In the genomic region with DNA sequence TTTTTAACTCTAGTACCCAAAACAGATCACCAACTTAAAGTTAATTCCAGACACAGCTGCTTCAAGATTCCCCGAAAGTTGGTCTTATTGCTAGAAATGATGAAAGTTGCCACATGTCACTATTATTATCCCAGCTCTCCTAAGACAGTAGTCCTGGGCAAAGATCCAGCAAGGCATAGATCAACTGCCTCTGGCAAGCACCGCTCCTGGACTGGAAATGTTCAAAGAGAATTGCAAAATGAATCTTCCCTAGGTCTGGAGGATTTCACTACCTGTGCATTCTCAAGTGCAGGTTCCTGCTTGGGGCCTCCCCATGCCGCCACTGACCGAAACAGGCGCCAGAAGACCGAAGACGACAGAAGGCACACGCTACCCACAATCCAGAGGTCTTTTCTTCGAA, we compare ENCODE assay signal across 15 mouse cellular contexts. TPM values are rescaled to one million over a fixed set of nuclear protein-coding genes. Genes with fewer than 3 reads are reported as not detected.
DNase-seq lines count a peak whose midpoint lies in the region; ATAC-seq and TF ChIP-seq lines count a peak whose summit lies in the region.
"Had no signal": no experiment of that assay in that cellular context is flagged by ENCODE, and none has a peak within 500 bp of the region (broad histone marks: within the 10 kb centered on the region; RNA-seq: fewer than 3 reads in every experiment).

No protein-coding gene starts in this region.

- peaks cover 8 to 15% of the 10 kb centered on the region in 2 experiments for H3K4me1 ChIP-seq in heart, embryonic 14.5 days (ENCODE audit: control insufficient read depth in 2 of 2, insufficient read depth in 2 of 2, low read length in 2 of 2)
- no peaks in the 10 kb centered on the region for H3K4me1 ChIP-seq in lung, postnatal 0 days (ENCODE audit: insufficient read depth, low read depth, low read length)

- no peak overlapping the region; the same call in 1 of the 2 replicates for H3K4me2 ChIP-seq in heart, embryonic 14.5 days (ENCODE audit: low read length)
- no peak overlapping the region for H3K4me2 ChIP-seq in lung, postnatal 0 days (replicated peaks; ENCODE audit: low read depth, low read length)
- H3K4me2 ChIP-seq: hindbrain, embryonic 14.5 days; midbrain, embryonic 11.5 days had no signal

- H3K36me3 ChIP-seq in heart, embryonic 14.5 days (ENCODE audit: control insufficient read depth, insufficient read depth, low read length), result no peaks in the 10 kb centered on the region
- H3K36me3 ChIP-seq in lung, postnatal 0 days (ENCODE audit: insufficient read depth, low read length), result no peaks in the 10 kb centered on the region

- H3K4me3 ChIP-seq in heart, embryonic 14.5 days (ENCODE audit: control insufficient read depth in 1 of 2, insufficient read depth in 1 of 2, low read depth in 1 of 2, low read length in 2 of 2), result no peak overlapping the region
- H3K4me3 ChIP-seq in lung, postnatal 0 days (ENCODE audit: low read depth, low read length), result no peak overlapping the region

- no peak for ATAC-seq in heart, embryonic 14.5 days (ENCODE audit: insufficient number of reproducible peaks, insufficient read depth, low FRiP score, low read depth)
- ATAC-seq in lung, postnatal 0 days, result no peak
- ATAC-seq: Patski had no signal

- 80% methylated on average over 9 of the region's 9 CpGs for WGBS in heart, embryonic 14.5 days
- WGBS in lung, postnatal 0 days, result 87% methylated on average over 9 of the region's 9 CpGs

- H3K27me3 ChIP-seq in heart, embryonic 14.5 days (ENCODE audit: control insufficient read depth, insufficient read depth, low read length), result no peaks in the 10 kb centered on the region
- no peaks in the 10 kb centered on the region for H3K27me3 ChIP-seq in lung, postnatal 0 days (replicated peaks; ENCODE audit: insufficient read depth, low read length)
- H3K27me3 ChIP-seq: Patski had no signal

- no peak for TF ChIP-seq CTCF in lung, postnatal 0 days (IDR thresholded peaks at IDR 0.05)

- H3K9me3 ChIP-seq in heart, embryonic 14.5 days (ENCODE audit: control insufficient read depth, low read length), result no peaks in the 10 kb centered on the region
- no peaks in the 10 kb centered on the region for H3K9me3 ChIP-seq in lung, postnatal 0 days (ENCODE audit: low read length)

- peak overlapping the region; percentile 0 to 50; a peak in 3 of 4 replicates for H3K27ac ChIP-seq in heart, embryonic 14.5 days (replicated peaks in 1 of 2; ENCODE audit: control insufficient read depth in 1 of 2, insufficient read depth in 1 of 2, low read depth in 2 of 2, low read length in 2 of 2)
- no peak overlapping the region for H3K27ac ChIP-seq in lung, postnatal 0 days (ENCODE audit: low read length)
- H3K27ac ChIP-seq: hindbrain, embryonic 14.5 days had no signal

- peak; percentile 37 to 87 for DNase-seq in adrenal gland, adult (ENCODE audit: inconsistent age in 2 of 2, low spot score in 1 of 2)
- no peak for DNase-seq in adrenal gland, postnatal 4 days (ENCODE audit: low spot score in 2 of 2)
- DNase-seq in heart, adult 8-10 months (ENCODE audit: low spot score), result no peak
- peak; percentile 16 for DNase-seq in lung, postnatal 0 days (ENCODE audit: low spot score)
- DNase-seq in lung, postnatal 4 days, result no peak
- peak; percentile 47 for DNase-seq in telencephalon, adult 2 months (ENCODE audit: low read depth, low spot score)
- DNase-seq in right cerebral cortex, adult 2 months (ENCODE audit: low spot score in 2 of 2), result no peak
- DNase-seq: cerebellum, adult 11-12 months had no signal

- no peak for TF ChIP-seq EP300 in lung, postnatal 0 days (IDR thresholded peaks at IDR 0.05)

- H3K9ac ChIP-seq in heart, embryonic 14.5 days (ENCODE audit: low read length), result no peak overlapping the region
- no peak overlapping the region for H3K9ac ChIP-seq in lung, postnatal 0 days (replicated peaks; ENCODE audit: low read depth)
- H3K9ac ChIP-seq: hindbrain, embryonic 14.5 days had no signal

RNA-seq across cellular contexts. Expression of a gene that starts 7.9 kb away (rescaled TPM):
- total RNA-seq in adrenal gland, postnatal 4 days (2021), result 1 to 10 TPM; 3.1 to 4.9 TPM
- polyA plus RNA-seq in heart, embryonic 14.5 days (2014; fragmentation: Nextera tagmentation; extraction: Ambion mirVana), result 0.46 and 1.3 TPM in 2 replicates
- total RNA-seq in heart, adult 8-10 months (2022), result 100 to 1,000 TPM; 269 to 374 (median 349) TPM
- polyA plus RNA-seq in lung, postnatal 0 days (2015; fragmentation: Nextera tagmentation; extraction: Ambion mirVana), result 0.02 TPM in 1 of 2 replicates, not detected in the other
- polyA plus RNA-seq: midbrain, embryonic 11.5 days had no signal

RNA-seq across cellular contexts. Expression of a gene that starts 25.9 kb away (rescaled TPM):
- 10 to 100 TPM; 44.9 TPM for total RNA-seq in adrenal gland, postnatal 4 days (2021)
- polyA plus RNA-seq in heart, embryonic 14.5 days (2014; fragmentation: Nextera tagmentation; extraction: Ambion mirVana), result 17.6 and 19.7 TPM in 2 replicates
- 10 to 100 TPM; 17.0 to 24.1 (median 21.1) TPM for total RNA-seq in heart, adult 8-10 months (2022)
- polyA plus RNA-seq in lung, postnatal 0 days (2015; fragmentation: Nextera tagmentation; extraction: Ambion mirVana), result 16.3 and 18.9 TPM in 2 replicates

RNA-seq across cellular contexts. Expression of a gene that starts 26.8 kb away (rescaled TPM):
- not detected for total RNA-seq in adrenal gland, postnatal 4 days (2021)
- polyA plus RNA-seq in heart, embryonic 14.5 days (2014; fragmentation: Nextera tagmentation; extraction: Ambion mirVana), result not detected in 2 replicates
- not detected for total RNA-seq in heart, adult 8-10 months (2022)
- polyA plus RNA-seq in lung, postnatal 0 days (2015; fragmentation: Nextera tagmentation; extraction: Ambion mirVana), result not detected in 2 replicates
- polyA plus RNA-seq: hindbrain, embryonic 14.5 days; kidney, embryonic 14.5 days; liver, embryonic 16.5 days; midbrain, embryonic 11.5 days; Patski; stomach, embryonic 16.5 days had no signal

Comparison
In these comparisons a context has a peak if more than half of its experiments do, and no peak if none do; other contexts are left out.
1. DNase-seq: peak in adrenal gland, adult (2 of 2), lung, postnatal 0 days (single experiment) and telencephalon, adult 2 months (single experiment); none in adrenal gland, postnatal 4 days (0 of 2), heart, adult 8-10 months (single experiment), lung, postnatal 4 days (0 of 2) and right cerebral cortex, adult 2 months (0 of 2).
2. RNA of a gene that starts 7.9 kb away (total RNA-seq): 269 to 374 TPM in heart, adult 8-10 months; 3.1 to 4.9 TPM in adrenal gland, postnatal 4 days; every median in the first group is over 10 times any median in the second.